Mouse (Mus musculus): ENCODE measurements around the gene Olfr107. TPM values are rescaled to one million over a fixed set of nuclear protein-coding genes. Genes with fewer than 3 reads are reported as not detected.

Gene Olfr107
- total RNA-seq (2017) = not detected in 2 replicates

DNA sequence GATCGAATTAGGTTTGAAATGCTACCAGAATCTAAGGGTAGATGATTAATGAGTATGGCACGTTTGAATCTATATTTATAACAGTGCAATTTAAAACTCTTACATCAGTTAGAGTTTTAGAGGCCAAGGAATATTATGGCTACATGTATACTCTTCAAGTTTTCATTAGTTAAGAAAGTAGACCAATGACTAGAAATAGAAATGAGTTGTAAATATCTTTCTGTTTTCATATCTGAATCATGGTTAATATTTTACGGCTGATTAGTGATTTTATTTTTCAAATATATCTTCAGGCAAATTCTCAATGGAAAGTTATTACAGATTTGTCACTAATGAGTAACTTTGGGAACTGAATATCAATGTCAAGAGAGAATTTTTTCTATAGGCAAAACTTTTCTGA, at the start of gene Olfr107:
TSS of gene Olfr107 (plus strand) at position 301 of the 400 bp plus-strand sequence.
- ATAC-seq (replicated peaks in 1 of 2; ENCODE audit: insufficient read depth in 1 of 2, low FRiP score in 2 of 2, low TSS enrichment in 1 of 2, low read depth in 1 of 2, poor library complexity in 2 of 2, severe bottlenecking in 2 of 2) = no peak

DNA sequence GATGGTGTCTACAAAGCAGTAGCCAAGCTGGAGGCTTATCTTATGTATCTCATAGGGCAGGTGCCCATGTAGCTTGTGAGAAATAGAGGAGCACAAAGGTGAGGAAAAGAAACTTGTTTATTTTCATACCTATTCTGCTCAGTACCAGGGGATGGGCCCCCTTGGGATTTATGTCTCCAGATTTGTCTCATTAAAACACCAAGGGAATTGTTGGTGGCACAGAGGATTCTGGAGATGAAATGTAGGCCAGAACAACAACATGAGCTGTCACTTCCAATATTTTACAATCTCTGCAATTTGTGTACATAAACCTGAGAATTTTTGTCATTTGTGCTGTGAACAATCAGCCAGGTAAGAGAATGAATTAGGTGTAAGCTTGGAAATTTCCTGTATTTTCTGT, 39.7 kb upstream of the Olfr107 start, which contains the start of gene Olfr104-ps:
TSS of gene Olfr104-ps (plus strand) at position 301 of the 400 bp plus-strand sequence.
- ATAC-seq (replicated peaks in 1 of 2; ENCODE audit: insufficient read depth in 1 of 2, low FRiP score in 2 of 2, low TSS enrichment in 1 of 2, low read depth in 1 of 2, poor library complexity in 2 of 2, severe bottlenecking in 2 of 2) = no peak

DNA sequence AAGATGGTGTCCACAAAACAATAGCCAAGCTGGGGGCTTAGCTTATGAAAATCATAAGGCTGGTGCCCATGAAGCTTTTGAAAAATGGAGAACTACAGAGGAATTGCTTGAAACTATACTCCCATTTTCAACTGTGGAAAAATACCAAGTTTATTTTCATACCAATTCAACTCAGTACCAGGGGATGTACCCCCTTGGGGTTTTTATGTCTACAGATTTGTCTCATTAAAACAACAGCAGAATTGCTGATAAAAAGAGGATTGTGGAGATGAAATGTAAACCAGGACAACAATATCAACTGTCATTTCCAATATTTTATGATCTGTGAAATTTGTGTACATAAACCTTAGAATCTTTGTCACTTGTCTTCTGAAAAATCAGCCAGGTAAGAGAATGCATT, 20.3 kb upstream of the Olfr107 start, which contains the start of gene Olfr105-ps:
TSS of gene Olfr105-ps (plus strand) at position 301 of the 400 bp plus-strand sequence.
- no peak for ATAC-seq (replicated peaks in 1 of 2; ENCODE audit: insufficient read depth in 1 of 2, low FRiP score in 2 of 2, low TSS enrichment in 1 of 2, low read depth in 1 of 2, poor library complexity in 2 of 2, severe bottlenecking in 2 of 2)

DNA sequence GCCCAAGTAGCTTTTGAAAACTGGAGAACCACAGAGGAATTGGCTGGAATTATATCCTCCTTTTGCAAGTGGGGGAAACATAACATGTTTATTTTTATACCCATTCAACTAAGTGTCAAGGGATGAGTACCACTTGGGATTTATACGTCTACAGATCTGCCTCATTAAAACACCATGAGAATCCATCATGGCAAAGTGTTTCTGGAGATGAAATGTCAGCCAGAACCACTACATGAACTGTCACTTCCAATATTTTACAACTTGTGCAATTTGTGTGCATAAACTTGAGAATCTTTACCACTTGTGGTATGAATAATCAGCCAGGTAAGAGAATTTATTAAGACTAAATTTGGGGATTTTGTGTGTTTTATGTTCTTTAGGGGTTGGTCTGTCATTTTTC, 8.9 kb upstream of the Olfr107 start, which contains the start of gene Olfr106-ps:
TSS of gene Olfr106-ps (plus strand) at position 301 of the 400 bp plus-strand sequence.
- no peak for ATAC-seq (replicated peaks in 1 of 2; ENCODE audit: insufficient read depth in 1 of 2, low FRiP score in 2 of 2, low TSS enrichment in 1 of 2, low read depth in 1 of 2, poor library complexity in 2 of 2, severe bottlenecking in 2 of 2)

DNA sequence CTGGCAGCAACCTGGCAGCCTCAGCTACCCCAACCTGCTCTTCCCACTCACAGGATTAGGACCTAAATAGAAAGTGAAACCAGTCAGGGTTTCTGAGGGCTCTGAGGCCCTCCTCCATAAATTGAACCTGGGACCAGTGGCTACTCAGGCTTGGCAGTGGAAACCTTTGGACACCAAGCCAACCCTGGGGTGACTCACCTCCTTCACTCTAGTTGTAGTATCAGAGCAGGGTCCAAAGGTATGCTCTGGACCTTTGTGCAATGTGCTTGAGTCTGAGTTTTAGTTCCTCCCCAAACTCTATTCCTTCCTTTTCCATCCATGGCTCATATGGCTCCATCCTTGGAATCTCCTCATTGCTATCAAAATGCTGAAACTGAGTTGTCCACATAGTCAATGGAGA, 14.4 kb downstream of the Olfr107 start:
- ATAC-seq (replicated peaks in 1 of 2; ENCODE audit: insufficient read depth in 1 of 2, low FRiP score in 2 of 2, low TSS enrichment in 1 of 2, low read depth in 1 of 2, poor library complexity in 2 of 2, severe bottlenecking in 2 of 2) = no peak

DNA sequence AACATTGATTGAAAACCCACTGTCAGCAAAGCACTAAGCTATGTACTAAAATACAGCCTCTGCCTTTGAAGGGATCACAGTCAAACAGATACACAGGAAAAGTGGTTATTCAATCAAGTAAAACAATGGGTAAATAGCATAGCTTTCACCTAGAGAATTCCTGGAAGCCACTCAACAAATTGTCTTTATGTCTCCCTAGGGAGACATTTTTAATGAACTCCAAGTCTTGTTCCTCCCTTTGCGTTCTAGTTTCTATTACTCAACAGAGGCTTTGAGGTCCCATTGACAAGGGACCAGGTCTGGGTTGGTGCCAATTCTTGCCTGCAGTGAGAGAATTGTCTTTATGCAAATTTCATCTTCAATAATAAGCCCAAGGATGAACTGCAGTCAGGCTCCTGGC, 46.2 kb downstream of the Olfr107 start, which contains the start of gene Olfr108:
TSS of gene Olfr108 (plus strand) at position 301 of the 400 bp plus-strand sequence.
- no peak for ATAC-seq (replicated peaks in 1 of 2; ENCODE audit: insufficient read depth in 1 of 2, low FRiP score in 2 of 2, low TSS enrichment in 1 of 2, low read depth in 1 of 2, poor library complexity in 2 of 2, severe bottlenecking in 2 of 2)

Other genes starting within 250 kb of the Olfr107 start
- not detected in 2 replicates for gene Olfr93, start 237.7 kb upstream of the Olfr107 start, total RNA-seq (2017)
- gene Ubd, start 205.3 kb upstream of the Olfr107 start, total RNA-seq (2017) = not detected in 2 replicates
- not detected in 2 replicates for gene Olfr94, start 198.2 kb upstream of the Olfr107 start, total RNA-seq (2017)
- not detected in 2 replicates for gene Olfr95, start 186.1 kb upstream of the Olfr107 start, total RNA-seq (2017)
- gene Olfr96, start 179.1 kb upstream of the Olfr107 start, total RNA-seq (2017) = not detected in 2 replicates
- not detected in 2 replicates for gene Olfr97, start 161.9 kb upstream of the Olfr107 start, total RNA-seq (2017)
- not detected in 2 replicates for gene Olfr98, start 135.5 kb upstream of the Olfr107 start, total RNA-seq (2017)
- gene H2-M3, start 129.0 kb upstream of the Olfr107 start, total RNA-seq (2017) = 34.3 and 53.5 TPM in 2 replicates
- gene Olfr99, start 115.8 kb upstream of the Olfr107 start, total RNA-seq (2017) = not detected in 2 replicates
- not detected in 2 replicates for gene Olfr101, start 94.9 kb upstream of the Olfr107 start, total RNA-seq (2017)
- not detected in 2 replicates for gene Olfr102, start 82.2 kb upstream of the Olfr107 start, total RNA-seq (2017)
- not detected in 2 replicates for gene Olfr103, start 59.5 kb upstream of the Olfr107 start, total RNA-seq (2017)
- gene Olfr104-ps, start 39.6 kb upstream of the Olfr107 start, total RNA-seq (2017) = not detected in 2 replicates
- not detected in 2 replicates for gene Olfr105-ps, start 20.2 kb upstream of the Olfr107 start, total RNA-seq (2017)
- gene Olfr106-ps, start 8.8 kb upstream of the Olfr107 start, total RNA-seq (2017) = not detected in 2 replicates
- gene Olfr108, start 46.3 kb downstream of the Olfr107 start, total RNA-seq (2017) = not detected in 2 replicates
- gene Olfr109, start 59.7 kb downstream of the Olfr107 start, total RNA-seq (2017) = not detected in 2 replicates
- not detected in 2 replicates for gene H2-M2, start 84.3 kb downstream of the Olfr107 start, total RNA-seq (2017)
- not detected in 2 replicates for gene Olfr110, start 93.2 kb downstream of the Olfr107 start, total RNA-seq (2017)
- not detected in 2 replicates for gene Olfr111, start 108.8 kb downstream of the Olfr107 start, total RNA-seq (2017)
- gene Olfr112, start 170.2 kb downstream of the Olfr107 start, total RNA-seq (2017) = not detected in 2 replicates
- gene Olfr113, start 178.4 kb downstream of the Olfr107 start, total RNA-seq (2017) = not detected in 2 replicates
- not detected in 2 replicates for gene Olfr114, start 193.5 kb downstream of the Olfr107 start, total RNA-seq (2017)
- gene Olfr115, start 227.9 kb downstream of the Olfr107 start, total RNA-seq (2017) = not detected in 2 replicates
- gene Olfr116, start 228.0 kb downstream of the Olfr107 start, total RNA-seq (2017) = not detected in 2 replicates

Data from hematopoietic stem cell, adult 5-6 weeks (primary cell).